Mouse (Mus musculus) E14TG2a.4 (cell line): ENCODE data around the gene Scaf1.

Source experiments
- CTCF ChIP-seq: conservative IDR thresholded peaks from 2 replicates; pipeline ENCODE4 v1.5.1; 2014; ENCODE audit warnings: low read length
- NANOG ChIP-seq: IDR thresholded peaks from 2 replicates; pipeline ENCODE4 v1.6.1; 2014; ENCODE audit warnings: borderline replicate concordance, low read length, mixed read lengths
- POU5F1 ChIP-seq: IDR thresholded peaks from 2 replicates; pipeline ENCODE4 v1.6.1; 2014; ENCODE audit warnings: low read length, borderline replicate concordance

DNA sequence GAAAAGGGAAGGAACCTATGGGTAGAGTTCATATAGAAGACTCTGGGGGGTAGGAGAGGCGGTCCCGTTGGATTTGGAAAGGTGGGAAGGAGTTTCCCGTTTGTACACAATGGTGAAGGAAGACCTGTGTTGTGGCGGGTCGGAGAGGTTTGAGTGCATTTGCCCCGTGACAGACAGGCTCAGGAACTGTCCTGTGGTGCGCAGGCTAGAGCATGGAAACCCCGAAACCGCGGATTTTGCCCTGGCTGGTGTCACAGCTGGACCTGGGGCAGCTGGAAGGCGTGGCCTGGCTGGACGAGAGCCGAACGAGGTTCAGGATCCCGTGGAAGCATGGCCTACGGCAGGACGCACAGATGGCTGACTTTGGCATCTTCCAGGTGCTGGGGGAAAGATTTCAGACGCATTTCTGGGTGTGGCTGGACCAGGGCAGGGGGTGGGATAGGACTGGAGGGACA lies 17.6 kb downstream of the Scaf1 start, which contains the start of gene Bcl2l12:
- TF ChIP-seq CTCF, result no peak
- TF ChIP-seq POU5F1, result no peak
- no peak for TF ChIP-seq NANOG
